Mouse (Mus musculus) hindbrain, embryonic 11.5 days (tissue): ENCODE data around the gene Cpeb2. TPM values are rescaled to one million over a fixed set of nuclear protein-coding genes. Genes with fewer than 3 reads are reported as not detected.

Experiments used
- ATAC-seq: fragments of 200-750 bp; cut with Nextera tagmentation; 2 replicates; pipeline ENCODE4 v1.8.0; 2017; ENCODE audit warnings: mild to moderate bottlenecking, moderate TSS enrichment, moderate library complexity; ENCODE audit not compliant: low FRiP score
- DNase-seq: peaks from one replicate; pipeline ENCODE4 v3.0.0-alpha.2; 2015; ENCODE audit warnings: low spot score
- H3K27ac ChIP-seq: fragments of 300-500 bp; sonication (generic); 2 replicates; pipeline ENCODE4 v1.5.1; 2014; ENCODE audit warnings: mild to moderate bottlenecking, low read depth, low read length
- H3K27me3 ChIP-seq: fragments of 300-500 bp; sonication (generic); 2 replicates; pipeline ENCODE4 v1.6.1; 2014; ENCODE audit warnings: mild to moderate bottlenecking, low read length, moderate library complexity, mixed read lengths; ENCODE audit not compliant: control insufficient read depth, insufficient read depth
- H3K36me3 ChIP-seq: fragments of 300-500 bp; sonication (generic); 2 replicates; pipeline ENCODE4 v1.6.1; 2014; ENCODE audit warnings: mild to moderate bottlenecking, low read length, moderate library complexity, mixed read lengths; ENCODE audit not compliant: control insufficient read depth, insufficient read depth
- H3K4me1 ChIP-seq: fragments of 300-500 bp; sonication (generic); replicated peaks from 2 replicates; pipeline ENCODE4 v1.6.1; 2014; ENCODE audit warnings: low read length, mixed read lengths; ENCODE audit not compliant: control insufficient read depth, insufficient read depth
- H3K4me2 ChIP-seq: fragments of 300-500 bp; sonication (generic); replicated peaks from 2 replicates; pipeline ENCODE4 v1.6.1; 2014; ENCODE audit warnings: mild to moderate bottlenecking, low read depth, low read length
- H3K4me3 ChIP-seq: fragments of 300-500 bp; sonication (generic); 2 replicates; pipeline ENCODE4 v1.5.1; 2014; ENCODE audit warnings: low read depth, low read length
- H3K9ac ChIP-seq: fragments of 300-500 bp; sonication (generic); 2 replicates; pipeline ENCODE4 v1.6.1; 2014; ENCODE audit warnings: low read depth, low read length
- H3K9me3 ChIP-seq: fragments of 300-500 bp; sonication (generic); 2 replicates; pipeline ENCODE4 v1.6.1; 2016; ENCODE audit warnings: low read length; ENCODE audit not compliant: control insufficient read depth
- WGBS: fragments of 180-500 bp; shearing (Covaris S2); extraction: QIAGEN DNeasy Blood & Tissue Kit; methylation state at CpG from one replicate; pipeline ENCODE4 v1.1.7; 2014; 5-methylcytosine and 5-hydroxymethylcytosine counted together
- polyA plus RNA-seq: library from polyadenylated mRNA; unstranded; fragments of >200 nt; fragmentation: Nextera tagmentation; extraction: Ambion mirVana; gene quantifications from 2 replicates; pipeline ENCODE4 v1.2.1, GENCODE M21; 2014

The Cpeb2 gene
- polyA plus RNA-seq, 1 experiment from 2014 or later: 6.8 TPM

GRCm38 (mm10) chr5:43257490-43257889, 24.5 kb downstream of the Cpeb2 start:
- no peaks in the 10 kb centered on the region for H3K9me3 ChIP-seq
- WGBS: 95% methylated on average over 2 of the region's 2 CpGs
- no peak overlapping the region for H3K9ac ChIP-seq
- H3K4me2 ChIP-seq: no peak overlapping the region
- H3K36me3 ChIP-seq: no peaks in the 10 kb centered on the region
- no peak overlapping the region for H3K4me3 ChIP-seq
- ATAC-seq (no peak), DNase-seq (no peak)
- no peaks in the 10 kb centered on the region for H3K4me1 ChIP-seq
- H3K27me3 ChIP-seq: no peaks in the 10 kb centered on the region
- no peak overlapping the region for H3K27ac ChIP-seq

- H3K36me3 ChIP-seq: no peaks in the 10 kb centered on the region
- no peak overlapping the region for H3K4me2 ChIP-seq
- ATAC-seq: no peak
- no peak overlapping the region for H3K9ac ChIP-seq
- H3K4me1 ChIP-seq: no peaks in the 10 kb centered on the region
- no peak overlapping the region for H3K4me3 ChIP-seq
- no peak for DNase-seq
- H3K27ac ChIP-seq: no peak overlapping the region
- H3K9me3 ChIP-seq: no peaks in the 10 kb centered on the region
- WGBS: 91% methylated on average over 3 of the region's 3 CpGs
- no peaks in the 10 kb centered on the region for H3K27me3 ChIP-seq
Measured at GRCm38 (mm10) chr5:43258472-43259142, 25.6 kb downstream of the Cpeb2 start.

GRCm38 (mm10) chr5:43261814-43262213, 28.8 kb downstream of the Cpeb2 start:
- Histone ChIP-seq H3K4me2 (no peak overlapping the region), H3K9me3 (no peaks in the 10 kb centered on the region), H3K9ac (no peak overlapping the region), H3K4me3 (no peak overlapping the region), H3K27ac (no peak overlapping the region), H3K4me1 (no peaks in the 10 kb centered on the region), H3K36me3 (no peaks in the 10 kb centered on the region), H3K27me3 (no peaks in the 10 kb centered on the region)
- WGBS: 78% methylated on average over 6 of the region's 6 CpGs
- no peak for ATAC-seq
- DNase-seq: no peak

DNA sequence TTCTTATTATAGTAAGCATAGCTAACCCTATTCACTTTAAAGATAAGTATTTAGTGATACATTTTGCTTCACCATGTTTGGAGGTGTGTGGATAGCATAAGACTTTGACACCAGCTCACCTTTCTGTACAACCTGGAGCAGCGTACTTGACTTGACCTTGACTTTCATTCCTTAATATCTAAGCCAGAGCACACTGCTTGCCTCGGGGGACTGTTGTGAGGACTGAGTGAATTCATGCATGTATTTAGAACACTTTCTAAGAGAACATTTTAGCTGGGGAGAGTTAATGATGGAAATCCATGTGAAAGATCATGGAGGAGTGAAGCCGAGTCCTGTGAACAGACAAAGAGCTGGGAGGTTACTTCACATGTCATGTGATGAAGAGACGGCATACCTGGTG, 31.0 kb downstream of the Cpeb2 start:
- ATAC-seq (no peak), DNase-seq (no peak)
- WGBS: 94% methylated on average over 4 of the region's 4 CpGs
- H3K4me3 ChIP-seq: no peak overlapping the region
- no peaks in the 10 kb centered on the region for H3K36me3 ChIP-seq
- no peak overlapping the region for H3K4me2 ChIP-seq
- no peaks in the 10 kb centered on the region for H3K27me3 ChIP-seq
- H3K9me3 ChIP-seq: no peaks in the 10 kb centered on the region
- H3K9ac ChIP-seq: no peak overlapping the region
- no peaks in the 10 kb centered on the region for H3K4me1 ChIP-seq
- H3K27ac ChIP-seq: no peak overlapping the region

DNA sequence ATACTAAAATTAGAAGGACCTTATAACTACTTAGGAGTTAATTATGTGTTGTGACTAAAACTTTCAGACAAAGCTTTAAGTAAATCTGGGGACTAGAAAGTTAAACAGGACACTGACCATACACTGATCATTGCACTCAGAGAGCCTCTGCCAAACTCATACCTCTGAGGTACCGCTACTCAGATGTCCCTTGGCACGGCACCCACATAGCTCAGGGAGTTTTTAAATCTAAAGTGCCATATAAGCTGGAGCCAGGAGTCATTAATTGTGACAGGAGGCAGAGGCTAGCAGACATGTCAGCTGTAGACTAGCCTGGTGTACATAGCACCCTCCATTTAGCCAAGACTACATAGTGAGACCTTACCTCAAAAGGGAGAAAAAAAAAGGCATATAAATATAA, 31.7 kb downstream of the Cpeb2 start:
- DNase-seq (no peak), ATAC-seq (no peak)
- H3K27me3 ChIP-seq: no peaks in the 10 kb centered on the region
- no peak overlapping the region for H3K27ac ChIP-seq
- no peak overlapping the region for H3K4me3 ChIP-seq
- H3K9ac ChIP-seq: no peak overlapping the region
- H3K4me1 ChIP-seq: no peaks in the 10 kb centered on the region
- H3K9me3 ChIP-seq: no peaks in the 10 kb centered on the region
- no peaks in the 10 kb centered on the region for H3K36me3 ChIP-seq
- 100% methylated on average over 2 of the region's 2 CpGs for WGBS
- H3K4me2 ChIP-seq: no peak overlapping the region

DNA sequence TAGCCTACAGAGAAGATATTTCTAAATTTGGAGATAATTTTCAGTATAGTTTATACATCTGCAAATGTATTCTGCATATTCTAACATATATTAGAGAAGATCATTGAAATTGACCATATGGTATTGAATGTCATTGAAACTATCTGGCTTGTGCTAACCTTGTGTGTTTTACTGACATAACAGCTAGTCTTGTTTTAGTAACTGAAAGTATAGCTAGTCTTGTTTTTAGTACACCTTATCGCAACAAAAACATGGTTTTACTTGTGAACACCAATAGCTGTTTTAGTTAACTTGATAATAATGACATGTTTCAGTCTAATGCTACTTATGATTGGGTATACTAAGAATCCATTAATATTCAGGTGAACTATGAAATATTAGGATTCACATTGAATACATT, 45.0 kb downstream of the Cpeb2 start:
- H3K4me3 ChIP-seq: no peak overlapping the region
- H3K9me3 ChIP-seq: no peaks in the 10 kb centered on the region
- H3K27me3 ChIP-seq: no peaks in the 10 kb centered on the region
- ATAC-seq (no peak), DNase-seq (no peak)
- WGBS: 96% methylated on average over 1 of the region's 1 CpGs
- no peak overlapping the region for H3K9ac ChIP-seq
- H3K36me3 ChIP-seq: no peaks in the 10 kb centered on the region
- no peaks in the 10 kb centered on the region for H3K4me1 ChIP-seq
- no peak overlapping the region for H3K4me2 ChIP-seq
- H3K27ac ChIP-seq: no peak overlapping the region

- Histone ChIP-seq H3K27me3 (no peaks in the 10 kb centered on the region), H3K9ac (no peak overlapping the region), H3K4me3 (no peak overlapping the region), H3K4me1 (no peaks in the 10 kb centered on the region), H3K36me3 (no peaks in the 10 kb centered on the region), H3K27ac (no peak overlapping the region), H3K4me2 (no peak overlapping the region), H3K9me3 (no peaks in the 10 kb centered on the region)
- DNase-seq (no peak), ATAC-seq (no peak)
- 89% methylated on average over 3 of the region's 3 CpGs for WGBS
Measured at GRCm38 (mm10) chr5:43279774-43280173, 46.8 kb downstream of the Cpeb2 start.

DNA sequence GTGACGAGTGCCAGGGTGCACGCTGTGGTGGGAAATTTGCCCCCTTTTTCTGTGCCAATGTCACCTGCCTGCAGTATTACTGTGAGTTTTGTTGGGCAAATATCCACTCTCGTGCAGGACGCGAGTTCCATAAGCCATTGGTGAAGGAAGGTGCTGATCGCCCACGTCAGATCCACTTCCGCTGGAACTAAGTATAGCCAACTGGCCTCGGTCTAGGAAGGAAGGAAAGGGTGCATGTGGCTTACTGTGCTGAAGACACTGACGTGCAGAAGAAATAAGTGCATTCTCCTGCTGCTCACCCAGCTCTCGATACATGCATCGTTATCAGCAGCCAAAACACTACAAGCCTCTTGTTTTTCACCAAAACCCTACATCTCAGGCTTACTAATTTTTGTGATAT, 52.8 kb downstream of the Cpeb2 start:
- Histone ChIP-seq H3K27ac (no peak overlapping the region), H3K27me3 (no peaks in the 10 kb centered on the region), H3K4me2 (no peak overlapping the region), H3K4me1 (no peaks in the 10 kb centered on the region), H3K4me3 (no peak overlapping the region), H3K9ac (no peak overlapping the region), H3K36me3 (no peaks in the 10 kb centered on the region), H3K9me3 (no peaks in the 10 kb centered on the region)
- WGBS: 89% methylated on average over 12 of the region's 12 CpGs
- DNase-seq (no peak), ATAC-seq (no peak)

- no peak for ATAC-seq
- no peak overlapping the region for H3K27ac ChIP-seq
- 81% methylated on average over 8 of the region's 8 CpGs for WGBS
Measured at GRCm38 (mm10) chr5:43289752-43290446, 56.9 kb downstream of the Cpeb2 start.

More at GRCm38 (mm10) chr5:43289752-43290446, 56.9 kb downstream of the Cpeb2 start:
- Histone ChIP-seq H3K27me3 (no peaks in the 10 kb centered on the region), H3K4me3 (no peak overlapping the region), H3K36me3 (no peaks in the 10 kb centered on the region), H3K4me1 (no peaks in the 10 kb centered on the region), H3K9me3 (no peaks in the 10 kb centered on the region), H3K4me2 (no peak overlapping the region), H3K9ac (no peak overlapping the region)
- no peak for DNase-seq
